Mouse (Mus musculus): ENCODE measurements around the gene Plekha5.
A peak's percentile ranks its signal among the peaks of the same experiment; 100 is the strongest.
"Not testable (repeated sequence)": the region's sequence is repeated elsewhere in the genome, so short reads cannot be mapped to it uniquely, and the experiment has no call there.

Gene Plekha5

DNA sequence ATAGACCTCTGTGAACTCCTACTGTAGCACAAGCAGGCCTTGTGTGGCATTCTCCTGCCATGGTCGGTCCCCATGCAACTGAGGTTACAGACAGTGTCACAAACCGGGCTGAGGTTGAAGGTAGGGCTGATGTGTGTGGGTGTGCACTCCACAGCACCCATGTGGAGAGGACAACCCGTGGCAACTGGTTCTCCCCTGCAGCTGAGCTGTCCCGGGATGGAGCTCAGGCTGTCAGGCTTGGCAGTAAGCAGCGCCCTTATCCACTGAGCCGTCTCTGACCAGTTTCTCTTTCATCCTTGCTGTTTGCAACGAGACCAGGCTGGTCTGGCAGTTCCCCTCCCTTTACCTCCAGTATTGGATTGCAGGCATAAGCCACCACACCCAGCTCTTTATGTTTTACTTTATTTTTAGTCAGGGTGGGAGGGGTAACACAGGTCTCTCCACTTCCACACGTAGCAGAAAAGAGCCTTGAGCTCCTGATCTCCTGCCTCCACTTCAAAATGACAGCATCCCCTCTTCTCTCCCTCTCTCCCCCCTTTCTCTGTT lies 162.9 kb downstream of the Plekha5 start:
- DNase-seq = no peak

DNA sequence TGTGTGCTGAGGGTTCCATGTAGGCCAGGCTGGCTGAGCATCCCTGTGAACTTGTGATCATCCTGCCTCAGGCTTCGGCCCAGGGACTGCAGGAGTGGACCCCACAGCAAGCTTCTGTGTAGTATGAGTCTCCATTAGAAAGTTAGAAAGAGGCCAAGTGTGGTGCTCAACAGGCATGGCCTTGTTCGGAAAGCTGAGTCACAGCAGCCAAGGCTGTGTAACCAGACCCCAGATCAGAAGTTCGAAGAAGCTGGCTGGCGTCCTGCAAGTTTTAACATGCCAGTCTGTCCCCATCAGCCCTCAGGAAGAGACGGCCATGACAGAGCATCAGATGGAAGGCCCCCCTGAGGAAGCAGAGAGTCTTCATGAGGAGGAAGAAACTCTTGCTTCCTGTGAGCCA lies 167.5 kb downstream of the Plekha5 start:
- DNase-seq = no peak

DNA sequence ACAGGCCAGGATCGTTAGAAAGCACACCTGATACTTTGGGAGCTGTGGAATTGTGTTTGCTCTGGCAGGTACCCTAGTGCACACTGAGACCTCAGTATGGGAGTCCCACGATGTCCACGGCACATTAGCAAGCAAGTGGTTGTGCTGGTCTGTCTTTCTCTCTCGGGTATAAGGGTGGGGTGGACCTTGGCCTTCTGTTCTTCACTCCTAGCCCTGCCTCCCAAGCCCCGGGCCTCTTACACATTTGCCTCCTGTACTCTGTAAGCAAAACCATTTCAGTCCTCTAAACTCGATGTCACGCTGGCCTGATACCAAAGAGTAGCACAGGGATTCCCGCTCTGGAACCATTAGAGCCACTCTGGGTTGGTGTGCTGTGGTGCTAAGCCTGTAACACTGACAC lies 168.9 kb downstream of the Plekha5 start:
- DNase-seq = no peak

DNA sequence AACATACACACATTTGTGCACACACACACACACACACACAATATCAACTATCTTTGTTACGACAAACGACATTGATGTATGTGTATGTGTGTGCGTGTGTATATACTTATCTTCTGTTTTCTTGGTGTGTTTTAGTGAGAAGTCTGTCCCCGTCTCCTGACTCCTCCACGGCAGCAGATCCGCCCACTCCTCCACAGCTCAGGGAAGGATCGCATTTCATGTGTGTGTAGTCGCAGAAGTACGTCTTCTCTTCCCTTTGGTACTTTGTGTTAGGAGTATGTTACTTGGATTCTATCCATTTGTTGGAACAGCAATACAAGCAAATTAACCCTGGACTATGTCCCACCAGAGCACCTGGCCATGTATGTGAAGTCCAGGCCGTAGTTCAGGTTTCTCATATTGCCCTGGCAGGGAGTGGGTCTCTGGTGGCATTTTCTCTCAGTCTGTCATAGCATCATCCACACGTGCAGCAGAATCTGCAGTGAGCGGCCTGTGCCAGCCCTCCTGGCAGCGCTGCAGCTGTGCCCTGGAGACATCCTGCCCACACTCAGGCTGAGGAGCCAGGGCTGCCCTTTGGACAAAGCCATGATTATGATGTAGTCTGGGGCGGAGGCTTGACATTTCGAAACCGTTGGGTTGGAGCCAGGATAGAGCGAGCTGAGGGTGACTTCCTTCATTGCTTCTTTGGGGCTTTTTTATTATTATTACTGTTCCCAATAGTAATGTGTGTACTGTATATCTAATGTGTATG lies 169.7 kb downstream of the Plekha5 start:
- DNase-seq = peak; percentile 85

DNA sequence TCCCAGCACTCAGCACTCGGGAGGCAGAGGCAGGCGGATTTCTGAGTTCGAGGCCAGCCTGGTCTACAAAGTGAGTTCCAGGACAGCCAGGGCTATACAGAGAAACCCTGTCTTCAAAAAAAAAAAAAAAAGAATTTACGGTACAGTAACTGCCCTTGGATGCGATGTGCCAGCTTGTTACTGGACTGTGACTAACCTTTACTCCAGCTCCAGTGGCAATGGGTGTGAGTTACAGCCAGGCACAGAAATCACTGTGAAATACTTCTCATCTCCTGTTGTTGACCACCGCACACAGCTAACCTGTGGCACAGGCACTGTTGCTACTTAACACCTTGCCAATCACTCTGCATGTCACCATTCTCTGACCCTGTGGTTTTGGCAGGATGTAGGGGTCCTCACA lies 171.7 kb downstream of the Plekha5 start:
- not testable (repeated sequence) for DNase-seq

DNA sequence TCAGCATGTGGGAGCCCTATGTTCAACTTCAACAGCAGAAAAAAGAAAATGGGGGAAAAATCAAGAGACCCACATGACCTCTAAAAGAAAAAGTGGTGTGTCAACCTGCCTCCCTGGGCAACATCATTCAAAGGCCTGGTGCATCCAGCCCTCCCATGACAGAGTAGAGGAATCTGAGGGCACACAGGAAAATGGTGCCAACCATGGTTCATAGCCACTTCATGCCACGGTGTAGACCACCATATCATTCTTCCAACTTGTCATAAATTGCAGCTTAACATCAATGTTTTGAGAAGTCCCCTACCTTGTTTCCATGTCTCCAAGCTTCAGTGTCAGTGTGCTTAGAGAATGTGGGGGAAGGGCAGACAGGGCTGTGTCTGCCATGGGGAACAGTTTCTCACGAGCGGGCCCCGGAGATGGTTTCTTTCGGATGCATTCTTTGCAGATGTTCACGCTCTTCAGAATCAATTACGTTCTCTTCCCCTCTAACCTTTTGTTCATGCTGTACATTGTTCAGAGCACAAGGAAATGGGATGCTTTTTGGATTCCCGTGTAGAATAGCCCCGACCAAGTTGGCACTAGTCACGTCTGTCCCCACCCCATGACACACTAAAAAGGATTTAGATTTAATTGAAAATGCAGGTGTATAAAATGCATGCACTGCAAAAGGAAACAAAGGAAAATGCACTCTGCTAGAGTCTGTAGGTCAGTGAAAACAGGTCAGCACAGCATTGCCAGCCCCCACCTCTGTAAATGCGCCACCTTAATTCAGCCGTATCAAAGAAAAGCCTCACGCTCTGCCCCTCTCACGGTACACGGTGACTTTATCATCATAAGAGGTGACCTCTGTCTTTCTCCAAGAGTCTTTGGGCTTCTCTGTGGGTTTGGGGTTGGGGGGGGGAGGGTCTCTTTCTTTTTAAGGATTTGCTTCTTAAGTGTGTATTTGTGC lies 173.8 kb downstream of the Plekha5 start:
- DNase-seq = no peak

DNA sequence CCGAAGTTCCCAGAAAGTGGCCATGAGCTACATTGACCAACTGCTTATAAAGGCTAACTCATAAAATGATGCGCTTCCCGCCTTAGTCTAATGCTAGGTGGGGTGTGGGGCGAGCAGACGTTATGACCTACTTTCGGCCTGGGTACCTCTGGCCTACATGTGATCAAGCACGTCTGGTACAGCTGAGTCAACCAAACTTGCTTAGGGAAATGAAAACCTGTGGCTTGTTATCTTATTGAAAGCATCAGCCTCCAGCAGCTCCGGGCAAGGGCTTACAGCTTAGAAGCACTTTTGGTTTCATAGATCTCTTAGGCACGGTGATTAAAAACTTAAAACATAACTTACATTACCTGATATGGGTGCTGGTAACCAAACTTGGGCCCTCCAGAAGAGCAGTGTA lies 174.7 kb downstream of the Plekha5 start:
- DNase-seq = no peak

DNA sequence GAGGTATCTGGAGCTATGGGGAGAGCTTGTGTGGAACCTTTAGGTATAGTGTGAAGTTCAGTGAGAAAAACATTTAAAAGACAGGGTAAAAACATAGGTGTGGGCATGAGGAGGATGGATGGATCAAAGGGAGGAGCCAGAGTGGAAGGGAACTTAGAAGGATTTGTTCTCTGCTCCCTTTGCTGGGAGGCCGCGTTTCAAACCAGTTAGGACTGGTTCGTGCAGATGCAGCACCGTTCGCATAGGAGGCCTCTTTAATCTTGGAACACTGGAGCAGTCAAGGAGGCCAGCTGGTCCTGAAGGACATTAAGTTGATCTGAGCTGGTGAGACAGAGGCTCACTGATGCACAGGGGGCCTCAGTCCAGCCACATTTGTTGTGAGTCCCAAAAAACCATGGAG lies 175.5 kb downstream of the Plekha5 start:
- DNase-seq = no peak

DNA sequence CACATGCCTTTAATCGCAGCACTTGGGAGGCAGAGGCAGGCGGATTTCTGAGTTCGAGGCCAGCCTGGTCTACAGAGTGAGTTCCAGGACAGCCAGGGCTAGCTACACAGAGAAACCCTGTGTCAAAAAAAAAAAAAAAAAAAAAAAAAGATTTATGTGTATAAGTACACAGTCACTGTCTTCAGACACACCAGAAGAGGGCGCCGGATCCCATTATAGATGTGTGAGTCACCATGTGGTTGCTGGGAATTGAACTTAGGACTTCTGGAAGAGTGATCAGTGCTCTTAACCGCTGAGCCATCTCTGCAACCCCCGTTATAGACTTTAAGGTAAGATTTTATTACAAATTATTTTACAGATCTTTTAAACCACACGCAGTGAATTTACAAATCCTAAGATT lies 176.8 kb downstream of the Plekha5 start:
- not testable (repeated sequence) for DNase-seq

DNA sequence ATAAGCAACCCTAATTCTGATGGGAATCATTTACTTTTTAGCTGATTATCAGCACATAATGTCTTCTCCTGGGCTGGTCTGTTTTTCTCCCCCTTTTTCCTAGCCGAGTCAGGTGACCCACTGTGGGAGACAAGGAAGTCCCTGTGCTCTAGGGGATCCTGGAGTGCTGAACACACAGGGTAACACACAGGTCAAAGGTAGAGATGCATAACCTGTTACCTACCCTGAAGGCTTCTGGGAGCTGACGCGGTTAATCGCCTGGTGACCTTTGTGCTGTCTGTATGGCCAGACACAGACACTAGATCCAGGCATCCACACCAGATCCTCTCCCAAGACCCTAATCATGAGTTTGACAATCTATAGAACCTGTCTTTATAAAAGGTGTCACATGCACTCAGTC lies 177.3 kb downstream of the Plekha5 start:
- DNase-seq = no peak

DNA sequence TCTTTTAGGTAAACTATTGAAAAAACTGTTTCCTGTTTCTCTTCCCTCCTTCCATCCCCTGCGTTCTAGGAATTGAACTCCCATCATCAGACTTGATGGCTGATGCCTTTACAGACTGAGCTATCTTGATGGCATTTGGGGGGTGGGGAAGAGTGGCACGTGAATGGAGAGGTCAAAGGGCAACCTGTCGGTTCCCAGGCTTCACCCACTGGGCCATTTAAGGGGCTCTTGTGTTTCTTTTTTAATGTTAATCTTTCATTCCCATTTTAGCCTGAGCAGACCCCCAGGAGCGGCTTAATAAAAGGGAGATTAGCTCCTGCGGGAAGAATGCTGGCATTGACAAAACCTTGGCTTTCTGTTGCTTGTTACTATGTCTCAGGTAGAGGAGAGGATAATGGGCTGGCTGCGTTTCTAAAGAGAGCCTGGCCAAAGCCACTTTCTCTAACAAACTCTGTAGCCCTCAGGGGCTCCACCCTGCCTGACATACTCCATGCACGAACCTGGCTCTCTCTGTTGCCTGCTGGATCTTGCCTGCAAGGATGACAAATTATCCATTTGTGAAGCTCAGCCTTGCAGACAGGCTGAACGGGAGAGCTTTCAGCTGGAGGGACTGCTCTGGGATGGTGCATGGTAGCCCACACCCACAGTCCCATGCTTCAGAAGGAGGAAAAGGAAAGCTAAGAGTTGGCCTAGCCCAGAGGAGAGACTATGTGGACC lies 179.5 kb downstream of the Plekha5 start:
- no peak for DNase-seq

DNA sequence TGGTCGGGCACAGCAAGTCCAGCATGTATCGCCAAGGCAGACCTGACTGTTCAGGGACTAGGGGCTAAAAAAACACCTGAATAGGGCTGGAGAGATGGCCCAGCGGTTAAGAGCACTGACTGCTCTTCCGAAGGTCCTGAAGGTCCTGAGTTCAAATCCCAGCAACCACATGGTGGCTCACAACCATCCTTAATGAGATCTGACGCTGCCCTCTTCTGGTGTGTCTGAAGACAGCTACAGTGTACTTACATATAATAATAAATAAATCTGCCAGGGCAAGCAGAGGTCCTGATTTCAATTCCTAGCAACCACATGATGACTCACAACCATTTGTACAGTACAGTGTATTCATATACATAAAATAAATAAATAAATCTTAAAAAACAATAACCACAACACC lies 181.3 kb downstream of the Plekha5 start:
- DNase-seq = not testable (repeated sequence)

DNA sequence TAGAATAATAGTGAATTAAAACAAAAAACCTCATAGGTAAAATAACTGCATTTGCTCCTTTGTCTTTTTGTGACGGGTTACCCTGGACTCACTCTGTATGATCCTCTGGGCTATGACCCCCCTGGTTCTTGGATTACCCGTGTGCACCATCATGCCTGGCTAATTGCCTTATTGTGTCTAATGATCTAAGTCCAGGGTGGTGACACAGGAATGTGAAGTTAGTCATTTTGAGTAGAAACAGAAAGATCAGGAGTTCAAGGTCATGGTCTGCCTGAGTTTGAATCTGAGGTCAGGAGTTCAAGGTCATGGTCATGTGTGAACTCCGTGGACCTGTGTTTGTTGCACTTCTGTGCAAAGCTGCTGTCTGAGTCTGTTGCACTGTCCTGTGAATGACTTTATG lies 181.9 kb downstream of the Plekha5 start:
- DNase-seq = no peak

DNA sequence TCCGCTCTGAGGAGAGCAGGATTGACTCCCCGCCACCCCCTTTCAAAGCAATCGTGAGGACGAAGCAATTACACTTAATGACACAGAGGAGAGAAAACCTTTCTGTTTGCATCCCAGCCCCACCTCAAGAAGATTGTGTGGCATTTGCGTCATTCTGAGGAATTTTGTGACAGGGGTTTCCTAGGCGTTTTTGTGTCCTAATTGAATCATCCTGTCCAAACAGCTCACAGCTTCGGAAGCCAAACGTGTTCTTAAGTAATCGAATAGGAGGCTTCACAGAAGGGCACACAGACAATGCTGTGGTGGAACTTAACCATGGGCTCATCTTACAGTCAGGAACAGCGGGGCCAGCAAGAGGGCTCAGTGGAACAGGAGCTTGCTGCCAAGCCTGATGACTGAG lies 182.7 kb downstream of the Plekha5 start:
- no peak for DNase-seq

DNA sequence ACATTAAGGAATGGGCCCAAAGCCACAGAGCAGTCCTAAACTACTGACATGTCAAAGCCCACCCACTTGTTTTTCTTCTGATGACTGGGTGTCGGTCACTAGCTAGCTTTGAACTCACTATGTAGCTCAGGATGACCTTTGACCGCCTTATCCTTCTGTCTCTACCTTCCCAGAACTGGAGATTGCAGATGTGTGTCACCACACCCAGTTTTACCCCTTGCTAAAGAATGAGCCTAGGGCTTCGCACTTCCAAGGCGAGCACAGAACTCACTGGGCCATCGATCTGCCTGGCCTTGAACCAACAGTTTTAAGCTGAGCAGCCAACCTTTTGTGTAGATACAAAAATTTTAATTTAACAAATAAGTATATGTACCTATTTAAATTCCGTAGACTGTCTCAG lies 184.8 kb downstream of the Plekha5 start:
- no peak for DNase-seq

DNA sequence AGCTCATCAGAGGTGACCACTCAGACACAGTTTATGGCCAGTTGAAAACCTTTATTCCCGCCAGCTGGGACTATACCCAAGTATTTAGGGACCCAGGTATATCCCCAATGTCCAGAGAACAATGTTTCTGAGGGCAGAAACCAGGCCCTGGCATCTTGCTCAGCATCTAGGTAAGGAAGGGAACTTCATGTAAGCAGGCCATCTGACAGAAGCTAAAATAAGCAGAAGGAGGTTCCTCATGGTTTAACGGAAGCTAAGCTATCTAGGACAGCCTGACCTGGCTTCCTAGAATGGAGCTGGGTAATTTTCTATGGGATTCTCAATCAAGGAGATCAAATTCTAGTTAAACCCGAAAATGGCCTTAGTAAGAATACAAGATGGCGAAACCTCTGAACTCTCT lies 185.7 kb downstream of the Plekha5 start:
- DNase-seq = no peak

DNA sequence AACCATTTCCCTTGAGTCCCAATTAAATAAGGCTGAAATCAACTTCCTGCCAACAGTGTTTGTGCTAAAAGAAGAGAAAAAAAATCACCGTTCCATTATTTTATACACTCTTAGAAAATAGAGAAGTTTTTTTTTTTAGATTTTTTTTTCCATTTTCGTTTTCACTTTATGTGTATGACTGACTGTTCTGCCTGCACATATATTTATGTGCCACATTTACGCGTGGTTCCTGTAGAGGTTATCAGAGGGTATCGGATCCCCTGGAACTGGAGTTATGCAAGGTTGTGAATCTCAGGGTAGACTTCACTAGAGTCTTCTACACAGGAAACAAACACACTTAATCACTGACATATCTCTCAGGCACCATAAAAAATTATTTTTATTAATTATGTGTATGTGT lies 186.3 kb downstream of the Plekha5 start:
- no peak for DNase-seq

DNA sequence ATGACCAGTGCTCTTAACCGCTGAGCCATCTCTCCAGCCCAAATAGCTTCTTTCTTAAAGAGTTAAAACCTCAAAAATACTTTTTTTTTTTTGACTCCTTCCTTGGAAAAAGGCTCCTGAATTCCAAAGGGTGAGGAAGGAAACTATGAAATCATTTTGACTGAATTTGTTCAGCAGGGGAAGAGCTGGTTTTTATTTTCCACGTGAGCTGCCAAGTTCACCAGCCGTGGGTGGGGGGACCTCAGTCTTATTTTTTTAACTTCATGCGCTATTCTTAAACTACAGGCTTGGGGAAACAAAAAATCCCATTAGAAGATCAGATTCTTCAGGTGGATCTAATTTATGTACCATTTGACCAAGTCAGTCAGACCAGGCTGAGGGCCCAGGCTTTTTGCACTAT lies 187.4 kb downstream of the Plekha5 start:
- DNase-seq = no peak

DNA sequence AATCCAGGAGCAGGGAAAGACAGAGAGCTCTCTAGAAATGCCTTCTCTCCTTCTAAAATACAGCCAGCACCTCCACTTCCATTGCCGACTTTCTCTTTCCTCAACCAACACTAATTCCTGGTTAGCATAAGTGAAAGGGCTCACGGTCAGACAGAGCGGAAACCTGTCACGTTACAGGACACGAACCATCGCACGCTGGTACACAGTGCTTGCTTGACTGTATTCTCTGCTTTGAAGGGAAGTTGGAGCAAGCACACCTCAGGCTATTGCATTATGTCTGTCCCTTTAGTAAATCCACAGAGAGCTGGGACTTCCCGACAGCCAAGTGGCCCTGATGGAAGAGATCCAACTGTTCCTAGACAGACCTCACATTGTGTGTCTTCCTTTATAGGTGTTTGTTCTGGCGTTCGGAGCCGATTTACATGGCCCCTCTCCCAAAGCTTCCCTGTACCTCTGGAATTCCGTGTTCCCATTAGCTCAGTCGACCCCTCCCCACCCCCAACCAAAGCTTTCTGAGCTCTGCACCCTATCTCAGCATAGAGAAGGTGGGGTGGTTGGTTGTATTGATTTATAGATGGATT lies 188.1 kb downstream of the Plekha5 start:
- no peak for DNase-seq

DNA sequence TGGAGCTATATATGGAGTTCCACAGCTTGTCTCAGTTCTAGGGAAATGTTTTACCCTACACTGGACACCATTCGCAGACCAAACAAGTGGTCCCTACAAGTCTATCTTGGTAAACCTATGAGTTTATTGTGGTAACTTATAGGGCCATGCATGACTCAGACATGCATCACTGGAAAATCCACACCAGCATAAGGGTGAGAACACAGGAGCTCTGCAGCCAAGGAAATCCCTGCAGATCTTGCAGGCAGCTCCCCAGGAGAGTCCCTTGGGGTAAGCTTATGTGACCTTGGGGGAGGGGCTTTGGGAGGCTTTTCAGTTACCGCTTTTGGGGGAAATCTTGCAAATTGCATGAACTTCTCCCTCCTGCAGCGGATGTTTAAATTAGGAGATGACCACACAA lies 190.0 kb downstream of the Plekha5 start:
- no peak for DNase-seq

DNA sequence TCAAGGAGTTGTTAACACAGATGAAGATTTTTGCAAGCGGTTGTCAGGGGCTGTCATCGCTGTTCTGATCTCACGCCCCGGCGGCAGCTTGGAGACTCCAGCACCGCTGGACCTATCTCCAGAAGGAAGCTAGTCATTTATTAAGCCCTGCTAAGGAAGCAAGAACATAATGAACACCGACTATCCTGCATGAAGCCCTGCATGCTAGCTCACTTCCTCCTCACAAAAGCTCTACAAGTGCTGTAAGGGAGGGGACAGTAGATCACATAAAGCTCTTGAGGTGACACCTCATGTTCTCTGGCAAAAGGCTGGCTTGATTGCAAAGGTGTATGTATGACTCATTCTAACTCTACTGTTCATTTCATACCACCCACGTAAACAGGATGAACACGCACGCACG lies 190.9 kb downstream of the Plekha5 start:
- no peak for DNase-seq

DNA sequence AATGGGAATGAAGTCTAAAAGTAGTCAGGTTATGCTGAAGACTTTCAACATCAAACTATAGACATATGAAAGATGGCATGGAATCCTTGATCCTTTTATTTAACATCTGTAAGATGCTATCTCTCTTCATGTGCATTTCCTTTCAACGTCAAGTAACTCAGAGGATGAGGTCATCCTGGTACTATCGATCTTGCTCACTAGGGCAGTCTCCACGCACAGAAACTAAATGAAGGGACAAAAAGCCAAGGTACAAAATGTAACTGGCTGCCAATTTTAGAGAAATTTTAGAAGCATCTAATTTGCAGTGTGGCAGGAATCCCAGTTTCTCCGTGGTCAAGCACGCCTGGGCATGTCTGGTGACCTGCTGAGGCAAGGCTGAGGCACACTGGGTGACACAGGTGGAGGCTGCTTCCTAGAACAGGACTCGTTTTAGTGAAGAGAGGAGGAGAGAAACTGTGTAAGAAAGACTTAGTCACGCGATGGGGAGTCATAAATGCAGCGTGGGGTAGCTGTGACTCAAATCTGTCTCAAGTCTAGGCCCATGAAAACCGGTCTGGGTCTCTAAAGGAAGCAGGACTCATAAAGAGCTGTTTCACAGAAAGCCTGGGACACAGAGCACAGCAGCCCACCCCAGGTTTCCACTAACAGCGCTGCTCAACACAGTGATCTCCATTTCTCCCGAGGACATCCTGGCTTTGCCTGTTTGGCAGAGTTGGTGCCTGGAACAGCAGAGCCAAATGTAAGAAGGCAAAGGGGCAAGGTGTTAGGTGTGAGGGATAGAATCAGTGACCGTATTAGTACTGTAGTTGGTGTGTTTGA lies 196.9 kb downstream of the Plekha5 start:
- no peak for DNase-seq
